Mouse (Mus musculus) C2C12 (cell line): Measurements from ENCODE around the gene Slc29a1. TPM values are rescaled to one million over a fixed set of nuclear protein-coding genes. Genes with fewer than 3 reads are reported as not detected.
"Not testable (repeated sequence)": the region's sequence is repeated elsewhere in the genome, so short reads cannot be mapped to it uniquely, and the experiment has no call there.

Experiments used
- H3K27me3 ChIP-seq: one replicate; pipeline ENCODE4 v1.6.1; 2011; ENCODE audit not compliant: control insufficient read depth, insufficient read depth, insufficient read length
- H3K36me3 ChIP-seq: one replicate; pipeline ENCODE4 v1.6.1; 2011; ENCODE audit not compliant: control insufficient read depth, insufficient read depth
- H3K4me3 ChIP-seq: one replicate; pipeline ENCODE4 v1.5.1; 2011; ENCODE audit warnings: mild to moderate bottlenecking, control low read depth; ENCODE audit not compliant: poor library complexity, insufficient read depth, severe bottlenecking
- H3K79me2 ChIP-seq: one replicate; pipeline ENCODE4 v1.6.1; 2011; ENCODE audit not compliant: control insufficient read depth, insufficient read depth
- H3K79me3 ChIP-seq: one replicate; pipeline ENCODE4 v1.6.1; 2011; ENCODE audit warnings: low read depth, control low read depth
- H3ac ChIP-seq: one replicate; pipeline ENCODE3; 2011; ENCODE audit warnings: low read depth; ENCODE audit not compliant: control insufficient read depth, insufficient read length
- CEBPB ChIP-seq: IDR thresholded peaks from one replicate; pipeline ENCODE4 v1.6.1; 2011; ENCODE audit warnings: low read depth, mild to moderate bottlenecking, control low read depth, moderate library complexity
- CTCF ChIP-seq: IDR thresholded peaks from one replicate; pipeline ENCODE4 v1.5.1; 2011; ENCODE audit not compliant: control insufficient read depth, insufficient read depth, insufficient read length
- FOSL1 ChIP-seq: IDR thresholded peaks from one replicate; pipeline ENCODE4 v1.8.0; 2011; ENCODE audit warnings: mild to moderate bottlenecking, low read length; ENCODE audit not compliant: poor library complexity, insufficient read depth, severe bottlenecking
- MAX ChIP-seq: IDR thresholded peaks from one replicate; pipeline ENCODE4 v1.6.1; 2011; ENCODE audit warnings: mild to moderate bottlenecking, control low read depth
- MYOD1 ChIP-seq: IDR thresholded peaks from one replicate; pipeline ENCODE4 v1.6.1; 2011; ENCODE audit warnings: low read depth; ENCODE audit not compliant: control insufficient read depth, insufficient read length
- MYOG ChIP-seq: IDR thresholded peaks from one replicate; pipeline ENCODE4 v1.6.1; 2011; ENCODE audit not compliant: control insufficient read depth, insufficient read length; ENCODE audit errors: extremely low read depth
- USF1 ChIP-seq: IDR thresholded peaks from one replicate; pipeline ENCODE4 v1.6.1; 2011; ENCODE audit warnings: low read depth, mild to moderate bottlenecking, control low read depth, moderate library complexity
- polyA plus RNA-seq: library from polyadenylated mRNA; unstranded; fragments of >200 nt; fragmentation: generic; extraction: Trizol; gene quantifications from one replicate; pipeline ENCODE4 v1.2.1, GENCODE M21; 2012; ENCODE audit warnings: missing spikeins

The Slc29a1 gene
- polyA plus RNA-seq, 1 experiment, result 264 TPM

DNA sequence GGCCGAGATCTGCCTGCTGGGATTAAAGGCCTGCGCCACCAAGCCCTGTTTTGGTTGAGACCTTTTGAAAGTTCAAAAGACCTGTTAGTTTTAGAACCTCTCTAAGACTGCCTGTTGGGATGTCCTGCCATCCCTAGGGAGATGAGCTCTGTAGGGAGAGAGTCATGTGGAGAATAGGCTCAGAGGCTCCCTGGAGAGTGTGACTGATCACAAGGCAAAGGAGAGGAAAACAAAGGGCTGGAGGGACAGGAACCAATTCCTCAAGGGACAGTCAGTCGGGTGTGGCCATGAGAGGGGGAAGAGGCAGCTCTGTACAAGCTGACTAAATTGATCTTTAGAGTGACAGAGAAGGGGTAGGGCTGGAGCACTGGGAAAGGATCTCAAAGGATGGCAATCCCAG is 28.8 kb upstream of the Slc29a1 start:
- Histone ChIP-seq H3K27me3 (no peaks in the 10 kb centered on the region), H3K79me3 (no peaks in the 10 kb centered on the region), H3ac (no peak overlapping the region), H3K36me3 (no peaks in the 10 kb centered on the region), H3K79me2 (no peaks in the 10 kb centered on the region), H3K4me3 (no peak overlapping the region)
- no peak for TF ChIP-seq MYOD1
- no peak for TF ChIP-seq FOSL1
- no peak for TF ChIP-seq CTCF
- TF ChIP-seq MAX, result no peak
- no peak for TF ChIP-seq CEBPB
- peak; percentile 19 for TF ChIP-seq USF1

DNA sequence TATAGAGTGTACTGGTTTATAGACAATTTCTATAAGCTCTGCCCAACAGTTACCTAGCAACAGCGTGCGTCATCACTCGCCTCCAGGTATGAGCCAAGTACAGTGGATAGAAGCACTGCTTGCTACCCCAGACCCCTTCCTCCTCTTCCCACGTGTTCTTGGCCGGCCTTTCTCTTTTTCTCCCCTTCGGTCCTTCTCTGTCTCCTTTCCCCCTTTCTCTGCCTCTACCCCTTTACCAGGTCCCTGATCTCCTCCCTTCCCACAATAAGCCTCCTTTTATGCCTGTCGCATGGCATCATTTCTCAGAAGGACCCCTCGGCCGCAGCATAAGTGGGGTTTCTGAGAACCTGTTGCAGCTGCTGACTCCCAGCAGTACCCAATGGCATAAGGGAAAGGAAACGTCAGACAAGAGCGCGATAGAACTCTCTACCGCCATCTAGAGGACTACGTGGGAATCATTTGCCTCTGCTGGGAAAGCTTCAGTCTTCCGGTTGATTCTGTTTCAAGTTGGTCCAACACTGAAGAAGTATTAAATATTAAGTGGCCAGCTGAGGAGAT is 27.2 kb upstream of the Slc29a1 start:
- H3K36me3 ChIP-seq, result no peaks in the 10 kb centered on the region
- no peaks in the 10 kb centered on the region for H3K79me3 ChIP-seq
- no peaks in the 10 kb centered on the region for H3K27me3 ChIP-seq
- no peak overlapping the region for H3K4me3 ChIP-seq
- TF ChIP-seq MAX (no peak), FOSL1 (no peak), MYOG (no peak), CTCF (peak; percentile 47)
- no peak overlapping the region for H3ac ChIP-seq
- H3K79me2 ChIP-seq, result no peaks in the 10 kb centered on the region

GRCm38 (mm10) chr17:45623425-45623824 is 24.0 kb upstream of the Slc29a1 start:
- H3K79me2 ChIP-seq, H3K36me3 ChIP-seq, H3ac ChIP-seq, H3K4me3 ChIP-seq, H3K27me3 ChIP-seq, H3K79me3 ChIP-seq: not testable (repeated sequence)

DNA sequence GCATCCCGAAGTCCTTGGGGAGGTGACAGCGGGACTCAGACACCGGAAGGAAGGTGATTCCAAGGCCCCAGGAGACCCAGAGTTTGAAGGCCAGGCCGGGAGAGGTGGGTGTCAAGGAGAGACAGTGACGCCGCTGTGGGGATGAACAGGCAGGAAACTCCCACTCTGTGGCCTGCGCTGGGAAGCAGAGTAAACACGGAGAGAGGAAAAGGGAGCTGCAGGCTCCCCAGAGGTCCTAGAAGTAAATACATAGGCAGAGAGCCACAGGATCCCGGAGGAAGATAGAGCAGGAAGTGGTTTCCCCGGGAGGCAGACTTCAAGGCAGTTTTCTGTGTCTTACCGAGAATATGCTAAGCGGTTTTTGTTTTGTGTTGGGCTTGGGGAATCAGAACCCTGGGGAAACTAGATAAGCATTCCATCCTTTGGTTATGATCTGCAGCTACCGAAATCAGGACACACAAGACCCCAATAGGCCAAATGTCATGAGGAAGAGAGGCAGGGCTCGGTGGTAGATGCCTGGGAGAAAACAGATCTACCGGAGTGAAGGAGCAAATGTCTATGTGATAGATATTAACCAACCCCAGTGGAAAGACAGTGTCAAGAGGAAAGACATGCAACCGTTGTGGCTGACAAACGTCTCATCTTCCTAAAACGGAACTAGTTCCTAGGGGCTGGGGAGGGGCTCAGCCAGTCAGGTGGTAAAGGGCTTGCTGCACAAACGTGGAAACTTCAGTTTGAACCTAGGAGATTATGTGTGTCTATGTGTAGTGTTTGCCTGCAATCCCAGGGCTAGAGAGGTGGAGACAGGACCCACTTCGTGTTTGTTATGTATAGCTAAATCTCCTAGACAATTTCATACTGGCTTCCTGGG is 20.2 kb upstream of the Slc29a1 start:
- H3K4me3 ChIP-seq, result no peak overlapping the region
- H3K79me3 ChIP-seq, result no peaks in the 10 kb centered on the region
- H3K27me3 ChIP-seq, result no peaks in the 10 kb centered on the region
- H3K79me2 ChIP-seq, result no peaks in the 10 kb centered on the region
- no peaks in the 10 kb centered on the region for H3K36me3 ChIP-seq
- no peak for TF ChIP-seq MYOG
- no peak for TF ChIP-seq CEBPB
- no peak for TF ChIP-seq MAX
- no peak for TF ChIP-seq MYOD1
- TF ChIP-seq USF1, result no peak
- TF ChIP-seq CTCF, result no peak
- TF ChIP-seq FOSL1, result no peak
- H3ac ChIP-seq, result no peak overlapping the region

DNA sequence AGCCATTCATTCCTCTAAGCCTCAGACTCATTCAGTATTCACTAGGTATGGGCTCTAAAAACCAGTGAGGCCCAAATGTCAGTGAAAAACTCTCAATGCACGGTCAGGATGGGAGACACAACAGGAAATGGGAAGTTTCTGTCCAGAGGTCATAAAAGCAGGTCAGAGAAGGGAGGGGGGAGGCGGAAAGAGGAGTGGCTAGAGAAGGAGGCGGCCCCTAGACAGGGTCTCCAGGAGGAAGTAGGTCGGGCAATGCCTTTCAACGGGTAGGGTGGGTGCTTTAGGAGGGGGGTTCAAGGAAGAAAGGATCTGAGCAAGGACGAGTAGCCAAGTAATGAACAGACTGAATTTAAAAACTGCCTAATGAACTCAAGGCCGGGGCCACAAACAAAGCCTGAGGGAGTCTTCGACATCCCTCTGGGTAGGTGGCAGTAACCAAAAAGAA is 19.6 kb upstream of the Slc29a1 start:
- H3ac ChIP-seq, result no peak overlapping the region
- H3K4me3 ChIP-seq, result no peak overlapping the region
- no peaks in the 10 kb centered on the region for H3K36me3 ChIP-seq
- no peaks in the 10 kb centered on the region for H3K79me2 ChIP-seq
- TF ChIP-seq CTCF, result no peak
- TF ChIP-seq MAX, result no peak
- no peak for TF ChIP-seq MYOG
- TF ChIP-seq USF1, result no peak
- no peak for TF ChIP-seq CEBPB
- TF ChIP-seq MYOD1, result no peak
- no peak for TF ChIP-seq FOSL1
- no peaks in the 10 kb centered on the region for H3K79me3 ChIP-seq
- no peaks in the 10 kb centered on the region for H3K27me3 ChIP-seq

GRCm38 (mm10) chr17:45617655-45618054 is 18.2 kb upstream of the Slc29a1 start:
- TF ChIP-seq MAX (no peak), CTCF (no peak), MYOG (no peak), CEBPB (no peak)
- Histone ChIP-seq H3ac (no peak overlapping the region), H3K79me2 (no peaks in the 10 kb centered on the region), H3K4me3 (no peak overlapping the region), H3K36me3 (no peaks in the 10 kb centered on the region), H3K79me3 (no peaks in the 10 kb centered on the region), H3K27me3 (no peaks in the 10 kb centered on the region)
